Mouse (Mus musculus) liver, embryonic 13.5 days (tissue): ENCODE results near the gene E2f1. TPM values are rescaled to one million over a fixed set of nuclear protein-coding genes. Genes with fewer than 3 reads are reported as not detected.
A peak's percentile ranks its signal among the peaks of the same experiment; 100 is the strongest.

Source experiments
- ATAC-seq: fragments of 200-750 bp; cut with Nextera tagmentation; 2 replicates; pipeline ENCODE4 v1.8.0; 2017; ENCODE audit warnings: low read depth, mild to moderate bottlenecking, moderate number of reproducible peaks, moderate library complexity
- DNase-seq: peaks from one replicate; pipeline ENCODE4 v3.0.0; 2022
- H3K27ac ChIP-seq: fragments of 300-500 bp; sonication (generic); 2 replicates; pipeline ENCODE4 v1.5.1; 2015; ENCODE audit warnings: moderate library complexity, mild to moderate bottlenecking, inconsistent platforms
- H3K27me3 ChIP-seq: fragments of 300-500 bp; sonication (generic); 2 replicates; pipeline ENCODE4 v1.6.1; 2015; ENCODE audit warnings: mild to moderate bottlenecking, inconsistent platforms
- H3K36me3 ChIP-seq: fragments of 300-500 bp; sonication (generic); 2 replicates; pipeline ENCODE4 v1.6.1; 2015; ENCODE audit warnings: mild to moderate bottlenecking, inconsistent platforms
- H3K4me1 ChIP-seq: fragments of 300-500 bp; sonication (generic); replicated peaks from 2 replicates; pipeline ENCODE4 v1.6.1; 2015; ENCODE audit warnings: inconsistent platforms
- H3K4me2 ChIP-seq: fragments of 300-500 bp; sonication (generic); 2 replicates; pipeline ENCODE4 v1.6.1; 2015; ENCODE audit warnings: inconsistent platforms, mild to moderate bottlenecking, moderate library complexity
- H3K4me3 ChIP-seq: fragments of 300-500 bp; sonication (generic); replicated peaks from 2 replicates; pipeline ENCODE4 v1.5.1; 2015; ENCODE audit warnings: mild to moderate bottlenecking, inconsistent platforms
- H3K9ac ChIP-seq: fragments of 300-500 bp; sonication (generic); 2 replicates; pipeline ENCODE4 v1.6.1; 2015; ENCODE audit warnings: mild to moderate bottlenecking, inconsistent platforms
- H3K9me3 ChIP-seq: fragments of 300-500 bp; sonication (generic); replicated peaks from 2 replicates; pipeline ENCODE4 v1.6.1; 2016; ENCODE audit warnings: inconsistent platforms
- WGBS: fragments of 180-500 bp; shearing (Covaris S2); methylation state at CpG from one replicate; pipeline ENCODE4 v1.1.7; 2015; ENCODE audit not compliant: insufficient replicate concordance; 5-methylcytosine and 5-hydroxymethylcytosine counted together
- polyA plus RNA-seq: library from polyadenylated mRNA; unstranded; fragments of >200 nt; fragmentation: Nextera tagmentation; extraction: Ambion mirVana; gene quantifications from 2 replicates; pipeline ENCODE4 v1.2.1, GENCODE M21; 2015

E2f1 gene
- polyA plus RNA-seq, 1 experiment from 2014 or later, result 17.7 TPM

GRCm38 (mm10) chr2:154601324-154601723 is 31.6 kb upstream of the E2f1 start:
- H3K4me3 ChIP-seq, result no peak overlapping the region
- DNase-seq (no peak), ATAC-seq (no peak)
- no peak overlapping the region for H3K27ac ChIP-seq
- no peaks in the 10 kb centered on the region for H3K9me3 ChIP-seq
- H3K27me3 ChIP-seq, result no peaks in the 10 kb centered on the region
- H3K4me2 ChIP-seq, result peak overlapping the region; percentile 17; the same call in 1 of the 2 replicates
- WGBS, result 51% methylated on average over 3 of the region's 3 CpGs
- H3K9ac ChIP-seq, result no peak overlapping the region
- H3K4me1 ChIP-seq, result peaks cover 58% of the 10 kb centered on the region
- H3K36me3 ChIP-seq, result no peaks in the 10 kb centered on the region

- Histone ChIP-seq H3K27me3 (no peaks in the 10 kb centered on the region), H3K4me2 (no peak overlapping the region), H3K36me3 (peaks cover 5% of the 10 kb centered on the region), H3K9me3 (no peaks in the 10 kb centered on the region), H3K4me3 (no peak overlapping the region), H3K4me1 (peaks cover 58% of the 10 kb centered on the region), H3K9ac (no peak overlapping the region), H3K27ac (no peak overlapping the region)
- DNase-seq (no peak), ATAC-seq (no peak)
- 65% methylated on average over 6 of the region's 6 CpGs for WGBS
Measured at GRCm38 (mm10) chr2:154600586-154600985, 30.9 kb upstream of the E2f1 start.

- no peak overlapping the region for H3K27ac ChIP-seq
- DNase-seq (no peak), ATAC-seq (no peak)
- H3K9ac ChIP-seq, result no peak overlapping the region
- peaks cover 33% of the 10 kb centered on the region for H3K4me1 ChIP-seq
- no peak overlapping the region for H3K4me3 ChIP-seq
- 75% methylated on average over 3 of the region's 3 CpGs for WGBS
- no peak overlapping the region for H3K4me2 ChIP-seq
- H3K36me3 ChIP-seq, result peaks cover 32% of the 10 kb centered on the region
- no peaks in the 10 kb centered on the region for H3K27me3 ChIP-seq
- no peaks in the 10 kb centered on the region for H3K9me3 ChIP-seq
Measured at GRCm38 (mm10) chr2:154597399-154597798, 27.7 kb upstream of the E2f1 start.

GRCm38 (mm10) chr2:154595775-154596174 is 26.1 kb upstream of the E2f1 start:
- no peaks in the 10 kb centered on the region for H3K27me3 ChIP-seq
- 77% methylated on average over 5 of the region's 5 CpGs for WGBS

GRCm38 (mm10) chr2:154593025-154593424 is 23.3 kb upstream of the E2f1 start:
- H3K27me3 ChIP-seq, result no peaks in the 10 kb centered on the region
- H3K9me3 ChIP-seq, result no peaks in the 10 kb centered on the region
- ATAC-seq (no peak), DNase-seq (no peak)
- H3K4me1 ChIP-seq, result peaks cover 7% of the 10 kb centered on the region; the same call in 1 of the 2 replicates
- H3K4me3 ChIP-seq, result no peak overlapping the region
- peaks cover 40% of the 10 kb centered on the region for H3K36me3 ChIP-seq
- H3K9ac ChIP-seq, result no peak overlapping the region
- H3K27ac ChIP-seq, result no peak overlapping the region
- no peak overlapping the region for H3K4me2 ChIP-seq
- 52% methylated on average over 3 of the region's 3 CpGs for WGBS

More at GRCm38 (mm10) chr2:154595775-154596174, 26.1 kb upstream of the E2f1 start:
- no peak overlapping the region for H3K4me3 ChIP-seq
- H3K36me3 ChIP-seq, result peaks cover 40% of the 10 kb centered on the region
- H3K4me1 ChIP-seq, result peaks cover 21% of the 10 kb centered on the region
- H3K9me3 ChIP-seq, result no peaks in the 10 kb centered on the region
- no peak for ATAC-seq
- no peak overlapping the region for H3K27ac ChIP-seq
- no peak overlapping the region for H3K4me2 ChIP-seq
- no peak overlapping the region for H3K9ac ChIP-seq
- no peak for DNase-seq

- Histone ChIP-seq H3K9me3 (no peaks in the 10 kb centered on the region), H3K27me3 (no peaks in the 10 kb centered on the region), H3K27ac (no peak overlapping the region), H3K4me3 (no peak overlapping the region), H3K4me1 (no peaks in the 10 kb centered on the region), H3K4me2 (no peak overlapping the region), H3K9ac (no peak overlapping the region), H3K36me3 (peaks cover 56% of the 10 kb centered on the region)
- DNase-seq (no peak), ATAC-seq (no peak)
- WGBS, result 62% methylated on average over 3 of the region's 3 CpGs
Measured at GRCm38 (mm10) chr2:154591239-154591638, 21.5 kb upstream of the E2f1 start.

GRCm38 (mm10) chr2:154589051-154589450 is 19.4 kb upstream of the E2f1 start:
- ATAC-seq (no peak), DNase-seq (no peak)
- 78% methylated on average over 4 of the region's 4 CpGs for WGBS
- Histone ChIP-seq H3K4me3 (no peak overlapping the region), H3K4me1 (peaks cover 10% of the 10 kb centered on the region), H3K36me3 (peaks cover 38% of the 10 kb centered on the region), H3K27me3 (no peaks in the 10 kb centered on the region), H3K9me3 (no peaks in the 10 kb centered on the region), H3K27ac (no peak overlapping the region), H3K4me2 (no peak overlapping the region), H3K9ac (no peak overlapping the region)

GRCm38 (mm10) chr2:154586405-154586804 is 16.7 kb upstream of the E2f1 start:
- Histone ChIP-seq H3K27me3 (no peaks in the 10 kb centered on the region), H3K9ac (no peak overlapping the region), H3K4me2 (no peak overlapping the region), H3K27ac (no peak overlapping the region), H3K4me1 (peaks cover 27% of the 10 kb centered on the region), H3K9me3 (no peaks in the 10 kb centered on the region), H3K4me3 (no peak overlapping the region), H3K36me3 (peaks cover 17% of the 10 kb centered on the region)
- DNase-seq (peak; percentile 45), ATAC-seq (no peak)
- WGBS, result 60% methylated on average over 5 of the region's 5 CpGs

GRCm38 (mm10) chr2:154584931-154585601 is 15.4 kb upstream of the E2f1 start:
- Histone ChIP-seq H3K9ac (no peak overlapping the region), H3K27ac (no peak overlapping the region), H3K27me3 (no peaks in the 10 kb centered on the region), H3K4me2 (no peak overlapping the region), H3K4me1 (peaks cover 27% of the 10 kb centered on the region), H3K4me3 (no peak overlapping the region), H3K9me3 (no peaks in the 10 kb centered on the region), H3K36me3 (peaks cover 17% of the 10 kb centered on the region)
- WGBS, result 70% methylated on average over 17 of the region's 17 CpGs
- ATAC-seq, result no peak
- DNase-seq, result no peak

GRCm38 (mm10) chr2:154583906-154584872 is 14.5 kb upstream of the E2f1 start:
- DNase-seq (no peak), ATAC-seq (peak; percentile 65)
- H3K4me2 ChIP-seq, result no peak overlapping the region
- no peak overlapping the region for H3K9ac ChIP-seq
- peaks cover 27% of the 10 kb centered on the region for H3K4me1 ChIP-seq
- WGBS, result 44% methylated on average over 15 of the region's 15 CpGs
- H3K4me3 ChIP-seq, result no peak overlapping the region
- H3K9me3 ChIP-seq, result no peaks in the 10 kb centered on the region
- H3K27me3 ChIP-seq, result no peaks in the 10 kb centered on the region
- peaks cover 17% of the 10 kb centered on the region for H3K36me3 ChIP-seq
- H3K27ac ChIP-seq, result 0 out of 2 replicates have a peak overlapping the region, but pooled peaks have one; percentile 10

- peaks cover 27% of the 10 kb centered on the region for H3K4me1 ChIP-seq
- ATAC-seq, result no peak
- no peaks in the 10 kb centered on the region for H3K9me3 ChIP-seq
- H3K27ac ChIP-seq, result no peak overlapping the region
- no peaks in the 10 kb centered on the region for H3K27me3 ChIP-seq
- H3K4me3 ChIP-seq, result no peak overlapping the region
- H3K4me2 ChIP-seq, result no peak overlapping the region
- peaks cover 2% of the 10 kb centered on the region for H3K36me3 ChIP-seq
- 66% methylated on average over 1 of the region's 1 CpGs for WGBS
- no peak for DNase-seq
- H3K9ac ChIP-seq, result no peak overlapping the region
Measured at GRCm38 (mm10) chr2:154581421-154581820, 11.7 kb upstream of the E2f1 start.
